Mouse (Mus musculus): Measurements from ENCODE around the gene Exoc7. TPM values are rescaled to one million over a fixed set of nuclear protein-coding genes. Genes with fewer than 3 reads are reported as not detected.

Exoc7 gene
- polyA plus RNA-seq, 1 experiment, result 40.3 TPM

- Histone ChIP-seq H3K4me3 (ENCODE audit: control insufficient read depth, low read depth, low read length) (no peak overlapping the region), H3K27me3 (ENCODE audit: control insufficient read depth, insufficient read depth, low read length) (no peaks in the 10 kb centered on the region), H3K36me3 (ENCODE audit: control insufficient read depth, insufficient read depth, low read length) (no peaks in the 10 kb centered on the region), H3K27ac (ENCODE audit: control insufficient read depth, insufficient read depth, low read depth, low read length) (no peak overlapping the region), H3K4me1 (ENCODE audit: control insufficient read depth, insufficient read depth, low read length) (peaks cover 8% of the 10 kb centered on the region)
- TF ChIP-seq CTCF (IDR thresholded peaks at IDR 0.05; ENCODE audit: control insufficient read depth, insufficient read depth, insufficient replicate concordance, low read depth, low read length) (no peak), POLR2A (IDR thresholded peaks at IDR 0.05; ENCODE audit: control insufficient read depth, low read depth, low read length) (no peak)
These were observed 4.1 kb upstream of the Exoc7 start for GRCm38 (mm10) chr11:116311169-116311568.

GRCm38 (mm10) chr11:116309601-116310000, 2.6 kb upstream of the Exoc7 start:
- Histone ChIP-seq H3K27me3 (ENCODE audit: control insufficient read depth, insufficient read depth, low read length) (no peaks in the 10 kb centered on the region), H3K4me3 (ENCODE audit: control insufficient read depth, low read depth, low read length) (no peak overlapping the region)

GRCm38 (mm10) chr11:116307762-116308531, 914 bp upstream of the Exoc7 start:
- Histone ChIP-seq H3K4me1 (ENCODE audit: control insufficient read depth, insufficient read depth, low read length) (peaks cover 12% of the 10 kb centered on the region), H3K27ac (ENCODE audit: control insufficient read depth, insufficient read depth, low read depth, low read length) (peak overlapping the region; percentile 78), H3K27me3 (ENCODE audit: control insufficient read depth, insufficient read depth, low read length) (no peaks in the 10 kb centered on the region), H3K4me3 (ENCODE audit: control insufficient read depth, low read depth, low read length) (peak overlapping the region; percentile 94), H3K36me3 (ENCODE audit: control insufficient read depth, insufficient read depth, low read length) (peaks cover 2% of the 10 kb centered on the region)
- TF ChIP-seq CTCF (IDR thresholded peaks at IDR 0.05; ENCODE audit: control insufficient read depth, insufficient read depth, insufficient replicate concordance, low read depth, low read length) (no peak), POLR2A (IDR thresholded peaks at IDR 0.05; ENCODE audit: control insufficient read depth, low read depth, low read length) (peak; percentile 52; the same call in 1 of the 2 replicates)

More at GRCm38 (mm10) chr11:116309601-116310000, 2.6 kb upstream of the Exoc7 start:
- no peak overlapping the region for H3K27ac ChIP-seq (ENCODE audit: control insufficient read depth, insufficient read depth, low read depth, low read length)
- peaks cover under 1% of the 10 kb centered on the region for H3K36me3 ChIP-seq (ENCODE audit: control insufficient read depth, insufficient read depth, low read length)
- peaks cover 12% of the 10 kb centered on the region for H3K4me1 ChIP-seq (ENCODE audit: control insufficient read depth, insufficient read depth, low read length)
- TF ChIP-seq POLR2A (IDR thresholded peaks at IDR 0.05; ENCODE audit: control insufficient read depth, low read depth, low read length) (no peak), CTCF (IDR thresholded peaks at IDR 0.05; ENCODE audit: control insufficient read depth, insufficient read depth, insufficient replicate concordance, low read depth, low read length) (no peak)

- Histone ChIP-seq H3K36me3 (ENCODE audit: control insufficient read depth, insufficient read depth, low read length) (peaks cover 2% of the 10 kb centered on the region), H3K4me3 (ENCODE audit: control insufficient read depth, low read depth, low read length) (peak overlapping the region; percentile 94), H3K4me1 (ENCODE audit: control insufficient read depth, insufficient read depth, low read length) (peaks cover 12% of the 10 kb centered on the region), H3K27me3 (ENCODE audit: control insufficient read depth, insufficient read depth, low read length) (no peaks in the 10 kb centered on the region), H3K27ac (ENCODE audit: control insufficient read depth, insufficient read depth, low read depth, low read length) (peak overlapping the region; percentile 78)
- TF ChIP-seq CTCF (IDR thresholded peaks at IDR 0.05; ENCODE audit: control insufficient read depth, insufficient read depth, insufficient replicate concordance, low read depth, low read length) (no peak), POLR2A (IDR thresholded peaks at IDR 0.05; ENCODE audit: control insufficient read depth, low read depth, low read length) (peak; percentile 75)
These were observed 679 bp downstream of the Exoc7 start for GRCm38 (mm10) chr11:116306126-116306982.

- Histone ChIP-seq H3K27ac (ENCODE audit: control insufficient read depth, insufficient read depth, low read depth, low read length) (no peak overlapping the region), H3K36me3 (ENCODE audit: control insufficient read depth, insufficient read depth, low read length) (peaks cover 3% of the 10 kb centered on the region), H3K27me3 (ENCODE audit: control insufficient read depth, insufficient read depth, low read length) (no peaks in the 10 kb centered on the region), H3K4me1 (ENCODE audit: control insufficient read depth, insufficient read depth, low read length) (peaks cover 10% of the 10 kb centered on the region), H3K4me3 (ENCODE audit: control insufficient read depth, low read depth, low read length) (no peak overlapping the region)
- TF ChIP-seq CTCF (IDR thresholded peaks at IDR 0.05; ENCODE audit: control insufficient read depth, insufficient read depth, insufficient replicate concordance, low read depth, low read length) (no peak), POLR2A (IDR thresholded peaks at IDR 0.05; ENCODE audit: control insufficient read depth, low read depth, low read length) (no peak)
These were observed 1.6 kb downstream of the Exoc7 start for GRCm38 (mm10) chr11:116305423-116305822.

- Histone ChIP-seq H3K4me1 (ENCODE audit: control insufficient read depth, insufficient read depth, low read length) (no peaks in the 10 kb centered on the region; the same call in 1 of the 2 replicates), H3K27ac (ENCODE audit: control insufficient read depth, insufficient read depth, low read depth, low read length) (no peak overlapping the region), H3K27me3 (ENCODE audit: control insufficient read depth, insufficient read depth, low read length) (no peaks in the 10 kb centered on the region), H3K36me3 (ENCODE audit: control insufficient read depth, insufficient read depth, low read length) (peaks cover 2% of the 10 kb centered on the region), H3K4me3 (ENCODE audit: control insufficient read depth, low read depth, low read length) (no peak overlapping the region)
- TF ChIP-seq POLR2A (IDR thresholded peaks at IDR 0.05; ENCODE audit: control insufficient read depth, low read depth, low read length) (no peak), CTCF (IDR thresholded peaks at IDR 0.05; ENCODE audit: control insufficient read depth, insufficient read depth, insufficient replicate concordance, low read depth, low read length) (no peak)
These were observed 8.4 kb downstream of the Exoc7 start for GRCm38 (mm10) chr11:116298621-116299020.

GRCm38 (mm10) chr11:116298221-116298620, 8.8 kb downstream of the Exoc7 start:
- Histone ChIP-seq H3K36me3 (ENCODE audit: control insufficient read depth, insufficient read depth, low read length) (peaks cover 2% of the 10 kb centered on the region), H3K4me1 (ENCODE audit: control insufficient read depth, insufficient read depth, low read length) (no peaks in the 10 kb centered on the region; the same call in 1 of the 2 replicates)
- TF ChIP-seq CTCF (IDR thresholded peaks at IDR 0.05; ENCODE audit: control insufficient read depth, insufficient read depth, insufficient replicate concordance, low read depth, low read length) (no peak), POLR2A (IDR thresholded peaks at IDR 0.05; ENCODE audit: control insufficient read depth, low read depth, low read length) (no peak)

More at GRCm38 (mm10) chr11:116298221-116298620, 8.8 kb downstream of the Exoc7 start:
- Histone ChIP-seq H3K27ac (ENCODE audit: control insufficient read depth, insufficient read depth, low read depth, low read length) (no peak overlapping the region), H3K27me3 (ENCODE audit: control insufficient read depth, insufficient read depth, low read length) (no peaks in the 10 kb centered on the region), H3K4me3 (ENCODE audit: control insufficient read depth, low read depth, low read length) (no peak overlapping the region)

Measured in testis, adult 2 months (tissue).